Mouse (Mus musculus) forebrain, embryonic 15.5 days (tissue): Measurements from ENCODE around the gene Tada3. TPM values are rescaled to one million over a fixed set of nuclear protein-coding genes. Genes with fewer than 3 reads are reported as not detected.
"Not testable (repeated sequence)": the region's sequence is repeated elsewhere in the genome, so short reads cannot be mapped to it uniquely, and the experiment has no call there.

Experiments used
- ATAC-seq: fragments of 200-750 bp; cut with Nextera tagmentation; replicated peaks from 2 replicates; pipeline ENCODE4 v1.8.0; 2017; ENCODE audit warnings: mild to moderate bottlenecking, moderate TSS enrichment, moderate library complexity
- H3K27ac ChIP-seq: fragments of 300-500 bp; sonication (generic); replicated peaks from 2 replicates; pipeline ENCODE4 v1.5.1; 2015; ENCODE audit warnings: mild to moderate bottlenecking, inconsistent platforms
- H3K27me3 ChIP-seq: fragments of 300-500 bp; sonication (generic); 2 replicates; pipeline ENCODE4 v1.6.1; 2015; ENCODE audit warnings: inconsistent platforms
- H3K36me3 ChIP-seq: fragments of 300-500 bp; sonication (generic); 2 replicates; pipeline ENCODE4 v1.6.1; 2015; ENCODE audit warnings: mild to moderate bottlenecking, inconsistent platforms
- H3K4me1 ChIP-seq: fragments of 300-500 bp; sonication (generic); 2 replicates; pipeline ENCODE4 v1.6.1; 2015; ENCODE audit warnings: inconsistent platforms
- H3K4me2 ChIP-seq: fragments of 300-500 bp; sonication (generic); replicated peaks from 2 replicates; pipeline ENCODE4 v1.6.1; 2015; ENCODE audit warnings: mild to moderate bottlenecking, inconsistent platforms
- H3K4me3 ChIP-seq: fragments of 300-500 bp; sonication (generic); 2 replicates; pipeline ENCODE4 v1.5.1; 2015; ENCODE audit warnings: mild to moderate bottlenecking, inconsistent platforms
- H3K9ac ChIP-seq: fragments of 300-500 bp; sonication (generic); replicated peaks from 2 replicates; pipeline ENCODE4 v1.6.1; 2015; ENCODE audit warnings: mild to moderate bottlenecking, inconsistent platforms
- H3K9me3 ChIP-seq: fragments of 300-500 bp; sonication (generic); 2 replicates; pipeline ENCODE4 v1.6.1; 2016; ENCODE audit warnings: inconsistent platforms
- WGBS: fragments of 180-500 bp; shearing (Covaris S2); methylation state at CpG from one replicate; pipeline ENCODE4 v1.1.7; 2015; ENCODE audit warnings: mixed read lengths; 5-methylcytosine and 5-hydroxymethylcytosine counted together
- microRNA-seq: library from miRNA; unstranded; fragments of <30 nt; microRNA quantifications from one replicate; pipeline ENCODE4, GENCODE M21; 2016
- polyA plus RNA-seq: library from polyadenylated mRNA; unstranded; fragments of >200 nt; fragmentation: Nextera tagmentation; extraction: Ambion mirVana; gene quantifications from 2 replicates; pipeline ENCODE4 v1.2.1, GENCODE M21; 2015

Tada3 gene
- polyA plus RNA-seq, 1 experiment from 2014 or later, result 82.2 TPM

- ATAC-seq, result no peak
- 76% methylated on average over 6 of the region's 6 CpGs for WGBS
- H3K4me3 ChIP-seq, result no peak overlapping the region
- no peak overlapping the region for H3K4me2 ChIP-seq
- peaks cover 7% of the 10 kb centered on the region for H3K4me1 ChIP-seq
- no peak overlapping the region for H3K27ac ChIP-seq
- H3K27me3 ChIP-seq, result no peaks in the 10 kb centered on the region
- peaks cover 50% of the 10 kb centered on the region for H3K36me3 ChIP-seq
- no peaks in the 10 kb centered on the region for H3K9me3 ChIP-seq
- H3K9ac ChIP-seq, result no peak overlapping the region
Measured at GRCm38 (mm10) chr6:113334216-113334615, 43.5 kb downstream of the Tada3 start.

GRCm38 (mm10) chr6:113333137-113333950, 44.3 kb downstream of the Tada3 start:
- no peak overlapping the region for H3K4me2 ChIP-seq
- H3K9ac ChIP-seq, result no peak overlapping the region
- ATAC-seq, result peak; percentile 62
- H3K27ac ChIP-seq, result peak overlapping the region; percentile 71
- H3K36me3 ChIP-seq, result peaks cover 43% of the 10 kb centered on the region
- H3K4me3 ChIP-seq, result no peak overlapping the region
- H3K4me1 ChIP-seq, result peaks cover 7% of the 10 kb centered on the region
- no peaks in the 10 kb centered on the region for H3K27me3 ChIP-seq
- 43% methylated on average over 14 of the region's 14 CpGs for WGBS
- no peaks in the 10 kb centered on the region for H3K9me3 ChIP-seq

- 71% methylated on average over 6 of the region's 6 CpGs for WGBS
- not testable (repeated sequence) for H3K4me2 ChIP-seq, H3K4me1 ChIP-seq, H3K9me3 ChIP-seq, H3K27me3 ChIP-seq, H3K9ac ChIP-seq, ATAC-seq, H3K4me3 ChIP-seq
- H3K27ac ChIP-seq, result peak overlapping the region; percentile 71; the same call in 1 of the 2 replicates
- H3K36me3 ChIP-seq, result peaks cover 37% of the 10 kb centered on the region
Measured at GRCm38 (mm10) chr6:113332734-113333133, 44.9 kb downstream of the Tada3 start.

GRCm38 (mm10) chr6:113331721-113332120, 46.0 kb downstream of the Tada3 start:
- H3K4me1 ChIP-seq, result peaks cover 12% of the 10 kb centered on the region
- H3K9ac ChIP-seq, result no peak overlapping the region
- peaks cover 34% of the 10 kb centered on the region for H3K36me3 ChIP-seq
- no peaks in the 10 kb centered on the region for H3K9me3 ChIP-seq
- no peak for ATAC-seq
- 91% methylated on average over 11 of the region's 11 CpGs for WGBS
- no peak overlapping the region for H3K4me3 ChIP-seq
- H3K27me3 ChIP-seq, result no peaks in the 10 kb centered on the region
- H3K4me2 ChIP-seq, result no peak overlapping the region
- no peak overlapping the region for H3K27ac ChIP-seq

GRCm38 (mm10) chr6:113330547-113330946, 47.1 kb downstream of the Tada3 start:
- no peaks in the 10 kb centered on the region for H3K27me3 ChIP-seq
- H3K4me3 ChIP-seq, result no peak overlapping the region
- no peak overlapping the region for H3K9ac ChIP-seq
- H3K4me2 ChIP-seq, result no peak overlapping the region
- ATAC-seq, result no peak
- H3K36me3 ChIP-seq, result peaks cover 25% of the 10 kb centered on the region
- H3K27ac ChIP-seq, result no peak overlapping the region
- 65% methylated on average over 2 of the region's 2 CpGs for WGBS
- H3K4me1 ChIP-seq, result peaks cover 20% of the 10 kb centered on the region
- no peaks in the 10 kb centered on the region for H3K9me3 ChIP-seq

- H3K4me1 ChIP-seq, result peaks cover 23% of the 10 kb centered on the region
- peaks cover 21% of the 10 kb centered on the region for H3K36me3 ChIP-seq
Measured at GRCm38 (mm10) chr6:113329396-113329795, 48.3 kb downstream of the Tada3 start.

GRCm38 (mm10) chr6:113326533-113327315, 51.0 kb downstream of the Tada3 start, which contains the start of gene Ogg1:
Ogg1 (plus strand) TSS chr6:113326972.
- H3K9ac ChIP-seq, result peak within 1 kb of the TSS; percentile 78
- H3K27ac ChIP-seq, result peak within 1 kb of the TSS; percentile 93
- peak; percentile 99 for ATAC-seq
- H3K4me1 ChIP-seq, result peaks cover 16% of the 10 kb centered on the region
- no peaks in the 10 kb centered on the region for H3K9me3 ChIP-seq
- peaks cover 42% of the 10 kb centered on the region for H3K36me3 ChIP-seq
- H3K4me2 ChIP-seq, result peak within 1 kb of the TSS; percentile 97
- no peaks in the 10 kb centered on the region for H3K27me3 ChIP-seq
- peak within 1 kb of the TSS; percentile 52 for H3K4me3 ChIP-seq
- under 1% methylated on average over 52 of the region's 52 CpGs for whole genome bisulfite sequencing

More at GRCm38 (mm10) chr6:113329396-113329795, 48.3 kb downstream of the Tada3 start:
- Histone ChIP-seq H3K27me3 (no peaks in the 10 kb centered on the region), H3K9ac (no peak overlapping the region), H3K27ac (no peak overlapping the region), H3K4me3 (no peak overlapping the region), H3K4me2 (no peak overlapping the region), H3K9me3 (no peaks in the 10 kb centered on the region)
- no peak for ATAC-seq
- WGBS, result 96% methylated on average over 1 of the region's 1 CpGs

Small RNA genes lying within 50 kb of the gene (microRNA-seq; reads per million reads assigned to microRNA genes)
- not detected for gene Gm24387

Other genes with a start within 250 kb of the Tada3 start
- 42.3 and 44.6 TPM in 2 replicates for gene Lhfpl4, start 182.5 kb downstream of the Tada3 start, polyA plus RNA-seq
- 47.0 and 53.8 TPM in 2 replicates for gene Mtmr14, start 140.0 kb downstream of the Tada3 start, polyA plus RNA-seq
- gene Cpne9, start 95.6 kb downstream of the Tada3 start, polyA plus RNA-seq, result 0.34 and 0.39 TPM in 2 replicates
- gene Brpf1, start 70.7 kb downstream of the Tada3 start, polyA plus RNA-seq, result 19.6 and 22.2 TPM in 2 replicates
- 11.6 and 11.8 TPM in 2 replicates for gene Ogg1, start 50.9 kb downstream of the Tada3 start, polyA plus RNA-seq
- 79.0 and 88.0 TPM in 2 replicates for gene Camk1, start 33.9 kb downstream of the Tada3 start, polyA plus RNA-seq
- gene Arpc4, start 232 bp upstream of the Tada3 start, polyA plus RNA-seq, result 390 and 428 TPM in 2 replicates
- gene Ttll3, start 11.4 kb upstream of the Tada3 start, polyA plus RNA-seq, result 7.6 and 8.1 TPM in 2 replicates
- 14.8 and 23.3 TPM in 2 replicates for gene Rpusd3, start 41.5 kb upstream of the Tada3 start, polyA plus RNA-seq
- gene Cidec, start 57.9 kb upstream of the Tada3 start, polyA plus RNA-seq, result not detected in 2 replicates
- 89.2 and 93.1 TPM in 2 replicates for gene Jagn1, start 64.7 kb upstream of the Tada3 start, polyA plus RNA-seq
- gene Il17re, start 80.6 kb upstream of the Tada3 start, polyA plus RNA-seq, result not detected in 2 replicates
- 1.6 and 2.4 TPM in 2 replicates for gene Il17rc, start 93.5 kb upstream of the Tada3 start, polyA plus RNA-seq
- 63.8 and 66.7 TPM in 2 replicates for gene Creld1, start 105.4 kb upstream of the Tada3 start, polyA plus RNA-seq
- 5.1 and 6.0 TPM in 2 replicates for gene Prrt3, start 124.0 kb upstream of the Tada3 start, polyA plus RNA-seq
- 94.9 and 103 TPM in 2 replicates for gene Emc3, start 153.8 kb upstream of the Tada3 start, polyA plus RNA-seq
- 6.5 and 6.7 TPM in 2 replicates for gene Fancd2, start 153.8 kb upstream of the Tada3 start, polyA plus RNA-seq
- 0.22 TPM in 1 of 2 replicates, not detected in the other for gene Fancd2os, start 222.8 kb upstream of the Tada3 start, polyA plus RNA-seq
- gene Brk1, start 226.9 kb upstream of the Tada3 start, polyA plus RNA-seq, result 239 and 240 TPM in 2 replicates
- 79.6 and 83.6 TPM in 2 replicates for gene Vhl, start 246.1 kb upstream of the Tada3 start, polyA plus RNA-seq